Mouse (Mus musculus): Measurements from ENCODE around the gene Dusp11. TPM values are rescaled to one million over a fixed set of nuclear protein-coding genes. Genes with fewer than 3 reads are reported as not detected.
"Not testable (repeated sequence)": the region's sequence is repeated elsewhere in the genome, so short reads cannot be mapped to it uniquely, and the experiment has no call there.

Dusp11 gene
- polyA plus RNA-seq, 1 experiment from 2014 or later, result 40.3 TPM

- no peak overlapping the region for H3K4me3 ChIP-seq (ENCODE audit: low read depth, low read length)
- H3K36me3 ChIP-seq (ENCODE audit: control insufficient read depth, insufficient read depth, low read length), result no peaks in the 10 kb centered on the region
- H3K27me3 ChIP-seq (ENCODE audit: control insufficient read depth, insufficient read depth, low read length), result no peaks in the 10 kb centered on the region
- no peak overlapping the region for H3K9ac ChIP-seq (ENCODE audit: low read length)
- DNase-seq (ENCODE audit: low spot score, missing footprints), result no peak
- no peak overlapping the region for H3K27ac ChIP-seq (ENCODE audit: low read depth, low read length)
- no peaks in the 10 kb centered on the region for H3K4me1 ChIP-seq (ENCODE audit: control insufficient read depth, insufficient read depth, low read length)
- H3K9me3 ChIP-seq (ENCODE audit: control insufficient read depth, low read length), result no peaks in the 10 kb centered on the region
- 88% methylated on average over 5 of the region's 5 CpGs for WGBS
- H3K4me2 ChIP-seq, result no peak overlapping the region
- ATAC-seq (ENCODE audit: low FRiP score), result no peak
Observed at GRCm38 (mm10) chr6:85976242-85976641, 14.8 kb upstream of the Dusp11 start.

GRCm38 (mm10) chr6:85975761-85976160 is 14.3 kb upstream of the Dusp11 start:
- no peak for ATAC-seq (ENCODE audit: low FRiP score)
- H3K4me1 ChIP-seq (ENCODE audit: control insufficient read depth, insufficient read depth, low read length), result no peaks in the 10 kb centered on the region
- 79% methylated on average over 1 of the region's 1 CpGs for WGBS

GRCm38 (mm10) chr6:85974941-85975617 is 13.6 kb upstream of the Dusp11 start:
- Histone ChIP-seq H3K4me3 (ENCODE audit: low read depth, low read length) (no peak overlapping the region), H3K36me3 (ENCODE audit: control insufficient read depth, insufficient read depth, low read length) (no peaks in the 10 kb centered on the region), H3K9ac (ENCODE audit: low read length) (no peak overlapping the region), H3K4me2 (no peak overlapping the region), H3K4me1 (ENCODE audit: control insufficient read depth, insufficient read depth, low read length) (no peaks in the 10 kb centered on the region), H3K27me3 (ENCODE audit: control insufficient read depth, insufficient read depth, low read length) (no peaks in the 10 kb centered on the region), H3K9me3 (ENCODE audit: control insufficient read depth, low read length) (no peaks in the 10 kb centered on the region), H3K27ac (ENCODE audit: low read depth, low read length) (no peak overlapping the region)
- no peak for ATAC-seq (ENCODE audit: low FRiP score)
- no peak for DNase-seq (ENCODE audit: low spot score, missing footprints)
- WGBS, result 65% methylated on average over 10 of the region's 10 CpGs

More at GRCm38 (mm10) chr6:85975761-85976160, 14.3 kb upstream of the Dusp11 start:
- Histone ChIP-seq H3K36me3 (ENCODE audit: control insufficient read depth, insufficient read depth, low read length) (no peaks in the 10 kb centered on the region), H3K27ac (ENCODE audit: low read depth, low read length) (no peak overlapping the region), H3K4me3 (ENCODE audit: low read depth, low read length) (no peak overlapping the region), H3K27me3 (ENCODE audit: control insufficient read depth, insufficient read depth, low read length) (no peaks in the 10 kb centered on the region), H3K9ac (ENCODE audit: low read length) (no peak overlapping the region), H3K4me2 (no peak overlapping the region), H3K9me3 (ENCODE audit: control insufficient read depth, low read length) (no peaks in the 10 kb centered on the region)
- no peak for DNase-seq (ENCODE audit: low spot score, missing footprints)

- no peak for ATAC-seq (ENCODE audit: low FRiP score)
- Histone ChIP-seq H3K4me1 (ENCODE audit: control insufficient read depth, insufficient read depth, low read length) (no peaks in the 10 kb centered on the region), H3K9ac (ENCODE audit: low read length) (no peak overlapping the region), H3K9me3 (ENCODE audit: control insufficient read depth, low read length) (no peaks in the 10 kb centered on the region), H3K27ac (ENCODE audit: low read depth, low read length) (no peak overlapping the region), H3K4me3 (ENCODE audit: low read depth, low read length) (no peak overlapping the region), H3K36me3 (ENCODE audit: control insufficient read depth, insufficient read depth, low read length) (no peaks in the 10 kb centered on the region), H3K4me2 (no peak overlapping the region), H3K27me3 (ENCODE audit: control insufficient read depth, insufficient read depth, low read length) (no peaks in the 10 kb centered on the region)
- 90% methylated on average over 3 of the region's 3 CpGs for WGBS
- no peak for DNase-seq (ENCODE audit: low spot score, missing footprints)
Observed at GRCm38 (mm10) chr6:85973336-85973735, 11.9 kb upstream of the Dusp11 start.

- H3K4me3 ChIP-seq (ENCODE audit: low read depth, low read length), result no peak overlapping the region
- no peak overlapping the region for H3K27ac ChIP-seq (ENCODE audit: low read depth, low read length)
- no peaks in the 10 kb centered on the region for H3K9me3 ChIP-seq (ENCODE audit: control insufficient read depth, low read length)
- no peaks in the 10 kb centered on the region for H3K36me3 ChIP-seq (ENCODE audit: control insufficient read depth, insufficient read depth, low read length)
- ATAC-seq (ENCODE audit: low FRiP score), result no peak
- no peaks in the 10 kb centered on the region for H3K27me3 ChIP-seq (ENCODE audit: control insufficient read depth, insufficient read depth, low read length)
- DNase-seq (ENCODE audit: low spot score, missing footprints), result no peak
- WGBS, result 76% methylated on average over 3 of the region's 3 CpGs
- no peaks in the 10 kb centered on the region for H3K4me1 ChIP-seq (ENCODE audit: control insufficient read depth, insufficient read depth, low read length)
- no peak overlapping the region for H3K9ac ChIP-seq (ENCODE audit: low read length)
- no peak overlapping the region for H3K4me2 ChIP-seq
Observed at GRCm38 (mm10) chr6:85972699-85973098, 11.2 kb upstream of the Dusp11 start.

- Histone ChIP-seq H3K4me3 (ENCODE audit: low read depth, low read length) (no peak overlapping the region), H3K36me3 (ENCODE audit: control insufficient read depth, insufficient read depth, low read length) (no peaks in the 10 kb centered on the region), H3K9ac (ENCODE audit: low read length) (no peak overlapping the region), H3K4me1 (ENCODE audit: control insufficient read depth, insufficient read depth, low read length) (no peaks in the 10 kb centered on the region), H3K4me2 (no peak overlapping the region), H3K27ac (ENCODE audit: low read depth, low read length) (no peak overlapping the region), H3K27me3 (ENCODE audit: control insufficient read depth, insufficient read depth, low read length) (no peaks in the 10 kb centered on the region), H3K9me3 (ENCODE audit: control insufficient read depth, low read length) (no peaks in the 10 kb centered on the region)
- 84% methylated on average over 2 of the region's 2 CpGs for whole genome bisulfite sequencing
- ATAC-seq (ENCODE audit: low FRiP score) (no peak), DNase-seq (ENCODE audit: low spot score, missing footprints) (no peak)
Observed at GRCm38 (mm10) chr6:85969889-85970288, 8.4 kb upstream of the Dusp11 start.

GRCm38 (mm10) chr6:85966686-85967085 is 5.2 kb upstream of the Dusp11 start:
- Histone ChIP-seq H3K36me3 (ENCODE audit: control insufficient read depth, insufficient read depth, low read length) (no peaks in the 10 kb centered on the region), H3K4me1 (ENCODE audit: control insufficient read depth, insufficient read depth, low read length) (no peaks in the 10 kb centered on the region), H3K9ac (ENCODE audit: low read length) (no peak overlapping the region), H3K4me2 (no peak overlapping the region), H3K27me3 (ENCODE audit: control insufficient read depth, insufficient read depth, low read length) (no peaks in the 10 kb centered on the region), H3K4me3 (ENCODE audit: low read depth, low read length) (no peak overlapping the region), H3K27ac (ENCODE audit: low read depth, low read length) (no peak overlapping the region), H3K9me3 (ENCODE audit: control insufficient read depth, low read length) (no peaks in the 10 kb centered on the region)
- no peak for DNase-seq (ENCODE audit: low spot score, missing footprints)
- no peak for ATAC-seq (ENCODE audit: low FRiP score)
- WGBS, result 70% methylated on average over 4 of the region's 4 CpGs

GRCm38 (mm10) chr6:85966081-85966480 is 4.6 kb upstream of the Dusp11 start:
- not testable (repeated sequence) for H3K4me3 ChIP-seq (ENCODE audit: low read depth, low read length); H3K27me3 ChIP-seq (ENCODE audit: control insufficient read depth, insufficient read depth, low read length); H3K4me2 ChIP-seq; H3K9me3 ChIP-seq (ENCODE audit: control insufficient read depth, low read length); H3K4me1 ChIP-seq (ENCODE audit: control insufficient read depth, insufficient read depth, low read length); H3K27ac ChIP-seq (ENCODE audit: low read depth, low read length); DNase-seq (ENCODE audit: low spot score, missing footprints); H3K9ac ChIP-seq (ENCODE audit: low read length); ATAC-seq (ENCODE audit: low FRiP score); H3K36me3 ChIP-seq (ENCODE audit: control insufficient read depth, insufficient read depth, low read length)
- WGBS, result 70% methylated on average over 4 of the region's 6 CpGs

- 97% methylated on average over 3 of the region's 3 CpGs for WGBS
- Histone ChIP-seq H3K27me3 (ENCODE audit: control insufficient read depth, insufficient read depth, low read length) (no peaks in the 10 kb centered on the region), H3K4me3 (ENCODE audit: low read depth, low read length) (no peak overlapping the region), H3K27ac (ENCODE audit: low read depth, low read length) (no peak overlapping the region), H3K4me1 (ENCODE audit: control insufficient read depth, insufficient read depth, low read length) (peaks cover 5% of the 10 kb centered on the region; the same call in 1 of the 2 replicates), H3K9ac (ENCODE audit: low read length) (no peak overlapping the region), H3K36me3 (ENCODE audit: control insufficient read depth, insufficient read depth, low read length) (peaks cover 21% of the 10 kb centered on the region), H3K9me3 (ENCODE audit: control insufficient read depth, low read length) (no peaks in the 10 kb centered on the region), H3K4me2 (no peak overlapping the region)
- ATAC-seq (ENCODE audit: low FRiP score) (no peak), DNase-seq (ENCODE audit: low spot score, missing footprints) (no peak)
Observed at GRCm38 (mm10) chr6:85957581-85957980, 3.9 kb downstream of the Dusp11 start.
